Mouse (Mus musculus): ENCODE measurements around the gene Smox. TPM values are rescaled to one million over a fixed set of nuclear protein-coding genes. Genes with fewer than 3 reads are reported as not detected.
A peak's percentile ranks its signal among the peaks of the same experiment; 100 is the strongest.

Gene Smox
- total RNA-seq, 2 experiments from 2014 or later, result 67.7 to 73.5 TPM

DNA sequence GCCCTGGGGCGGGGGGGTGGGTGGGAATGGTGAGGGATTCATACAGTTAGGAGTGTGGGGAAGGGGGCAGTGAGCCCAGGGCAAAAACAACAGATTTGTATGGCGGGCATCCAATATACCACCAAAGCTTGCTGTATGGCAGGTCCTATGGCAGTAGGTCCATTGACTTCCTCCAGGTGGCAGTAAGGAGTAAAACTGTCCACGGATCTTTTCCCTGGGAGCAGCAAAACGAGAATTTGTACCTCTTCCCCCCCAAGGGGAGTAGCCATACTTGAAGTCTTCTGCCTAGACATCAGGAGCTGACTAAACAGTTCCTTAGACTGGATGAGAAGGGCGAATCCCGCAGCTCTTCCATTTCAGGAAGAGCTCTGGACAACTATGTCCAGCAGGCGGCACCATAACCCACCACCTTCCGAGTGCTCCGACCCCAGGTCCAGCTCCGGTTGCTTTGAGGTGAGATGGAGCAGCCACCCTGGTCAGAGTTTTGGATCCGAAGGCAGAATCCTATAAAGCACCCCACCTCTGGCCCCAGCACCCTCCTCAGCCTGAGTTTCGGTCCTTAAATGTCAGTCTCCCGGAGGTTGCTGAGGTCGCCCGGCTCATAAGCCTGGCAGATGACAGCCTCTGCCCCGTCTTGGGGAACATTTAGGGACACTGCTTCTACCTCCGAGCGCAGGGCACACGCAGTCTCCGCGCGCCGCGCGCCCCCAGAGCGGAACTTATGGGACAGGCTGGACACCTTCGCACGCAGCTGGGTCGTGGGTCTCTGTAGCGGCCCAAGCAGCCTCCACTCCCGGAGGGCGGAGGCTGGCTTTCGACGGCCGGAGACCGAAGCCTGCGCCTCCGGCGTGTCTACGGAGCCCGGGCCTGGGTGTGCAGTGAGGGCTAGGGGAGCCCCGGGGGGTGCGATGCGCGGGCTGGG, 54.4 kb downstream of the Smox start:
- peak; percentile 56 to 69 for DNase-seq (ENCODE audit: low spot score in 2 of 2)
- intact Hi-C loops (cut with DNase I), result loop anchor here (2.0 to 5.0 kb wide), 2 partner anchors 227 to 267 kb away; no protein-coding TSS in a partner anchor

DNA sequence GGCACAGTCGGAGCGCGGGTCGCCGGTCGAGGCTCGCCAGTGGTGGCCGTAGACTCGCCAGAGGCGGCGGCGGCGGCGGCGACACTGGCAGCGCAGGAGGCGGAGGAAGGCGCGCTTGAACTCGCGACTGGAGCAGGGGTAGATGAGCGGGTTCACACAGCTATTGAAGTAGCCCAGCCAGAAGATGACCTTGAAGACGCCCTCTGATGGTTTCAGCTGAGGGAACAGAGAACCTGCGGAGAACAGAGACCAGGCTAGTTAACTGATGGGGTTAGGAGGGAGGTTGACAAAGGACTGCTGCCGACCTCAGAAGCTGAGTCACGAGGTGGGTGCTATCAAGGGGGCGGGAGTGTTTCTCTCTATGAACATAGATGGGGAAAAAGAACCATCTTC, 55.0 kb downstream of the Smox start:
- no peak for DNase-seq (ENCODE audit: low spot score in 2 of 2)
- intact Hi-C loops (cut with DNase I), result loop anchor here (5.0 kb wide), 1 partner anchor 226 kb away; no protein-coding TSS in a partner anchor

GRCm38 (mm10) chr2:131546745-131547408, 55.6 kb downstream of the Smox start:
- intact Hi-C loops (cut with DNase I), result loop anchor here (5.0 kb wide), 1 partner anchor 225 kb away; no protein-coding TSS in a partner anchor
- DNase-seq (ENCODE audit: low spot score in 2 of 2), result peak in 1 of 2 experiments; percentile 38

DNA sequence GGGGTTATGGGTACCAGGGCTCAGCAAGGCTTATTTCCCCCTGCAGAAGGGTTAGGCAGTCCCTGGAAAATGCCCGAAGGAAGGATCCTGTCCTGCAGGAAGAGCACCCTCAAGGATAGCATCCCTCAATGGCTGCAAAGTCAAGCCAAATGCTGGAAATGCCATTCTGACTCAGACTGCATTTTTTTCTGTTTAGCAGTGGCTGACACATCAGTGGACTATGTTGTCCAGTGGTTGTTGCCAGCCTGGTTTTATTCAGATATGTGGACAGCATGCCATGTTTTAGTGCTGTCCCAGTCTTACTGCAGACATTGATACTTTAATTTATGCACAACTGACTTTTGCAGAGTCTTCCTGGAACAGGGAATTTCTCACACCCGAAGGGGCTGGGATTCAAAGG, 57.0 kb downstream of the Smox start:
- intact Hi-C loops (cut with DNase I), result loop anchor here (5.0 kb wide), 1 partner anchor 224 kb away; no protein-coding TSS in a partner anchor
- no peak for DNase-seq (ENCODE audit: low spot score in 2 of 2)

DNA sequence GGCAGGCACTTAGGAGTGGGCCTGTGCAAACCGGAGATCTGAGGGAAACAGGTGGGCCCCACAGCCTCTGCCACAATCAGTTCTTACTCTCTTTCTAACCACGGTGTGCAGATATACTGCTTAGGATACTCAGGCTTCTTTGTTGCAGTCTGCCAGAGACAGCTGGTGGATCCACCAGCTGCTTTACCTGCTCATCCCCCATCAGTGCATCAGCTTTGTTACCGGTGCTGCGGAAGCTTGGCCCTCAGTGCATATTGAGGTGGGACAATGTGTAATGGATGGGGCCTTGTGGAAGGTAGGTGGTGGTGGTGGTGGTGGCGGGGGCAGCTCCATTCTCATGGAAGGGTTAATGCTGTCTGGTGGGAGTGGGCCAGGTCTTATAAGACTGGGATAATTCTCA, 57.8 kb downstream of the Smox start:
- intact Hi-C loops (cut with DNase I), result loop anchor here (5.0 kb wide), 1 partner anchor 223 kb away; no protein-coding TSS in a partner anchor
- DNase-seq (ENCODE audit: low spot score in 2 of 2), result no peak

- intact Hi-C loops (cut with DNase I), result no loop called here
- no peak for DNase-seq (ENCODE audit: low spot score in 2 of 2)
These were observed 59.2 kb downstream of the Smox start for GRCm38 (mm10) chr2:131550474-131550873.

DNA sequence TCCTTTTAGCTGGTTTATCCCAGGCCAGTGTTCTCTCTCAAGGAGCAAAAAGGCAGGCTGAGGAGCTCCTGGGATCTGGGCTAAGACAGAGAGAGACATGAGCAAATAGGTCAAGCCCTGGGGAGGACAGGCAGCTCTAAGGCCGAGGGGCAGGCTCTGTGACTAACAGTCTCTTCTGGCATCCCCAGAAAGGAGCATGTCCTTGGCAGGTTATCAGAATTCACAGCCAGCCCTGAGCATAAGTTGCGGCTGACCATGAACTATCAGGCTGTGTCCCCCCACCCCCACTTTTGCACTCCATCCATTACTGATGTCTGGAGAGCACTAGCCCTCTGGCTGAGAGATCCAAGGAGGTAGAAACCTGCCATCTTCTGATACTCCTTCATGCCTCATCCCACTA, 59.6 kb downstream of the Smox start:
- intact Hi-C loops (cut with DNase I), result no loop called here
- no peak for DNase-seq (ENCODE audit: low spot score in 2 of 2)

DNA sequence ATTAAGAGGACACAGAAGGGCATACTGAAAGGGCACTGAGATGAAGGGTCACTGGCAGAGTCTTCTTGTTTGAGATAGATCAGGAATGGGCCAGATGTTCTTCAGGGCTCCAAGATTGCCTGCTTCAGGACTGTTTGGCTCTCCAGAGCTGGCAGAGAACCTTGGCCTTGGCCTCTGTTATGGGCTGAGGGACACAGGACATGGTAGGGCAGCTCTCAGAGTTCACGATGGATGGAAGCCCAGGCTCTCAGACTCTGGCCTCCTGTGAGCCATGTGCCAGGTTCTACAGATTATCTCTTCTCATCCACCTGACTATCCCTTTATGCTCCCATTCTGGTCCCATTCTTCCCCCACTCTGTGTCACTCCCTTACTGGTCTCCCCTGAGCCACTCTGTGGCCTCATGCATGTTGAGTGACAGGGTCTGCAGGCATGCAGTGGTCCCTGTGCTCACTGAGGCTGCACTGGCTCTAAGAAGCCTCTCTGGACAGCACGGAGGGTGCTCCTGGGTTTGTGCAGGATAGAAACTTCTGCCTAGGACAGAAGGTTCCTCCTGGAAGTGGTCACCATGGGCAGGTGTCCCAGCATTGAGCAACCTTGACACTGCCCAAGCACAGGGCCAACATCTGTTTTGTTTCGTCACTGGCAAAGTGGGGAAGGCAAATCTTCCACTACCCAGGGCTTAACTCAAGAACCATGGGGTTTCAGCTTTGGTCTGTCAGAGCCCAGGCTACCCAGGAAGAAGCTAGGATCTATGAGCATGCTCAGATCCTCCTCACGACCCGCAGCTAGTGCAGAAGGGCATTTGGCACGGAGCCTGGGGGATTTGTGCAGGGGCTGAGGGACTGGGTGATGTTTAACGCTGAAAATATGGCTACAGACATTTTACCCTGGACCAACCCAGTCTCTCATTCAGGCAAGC, 60.7 kb downstream of the Smox start:
- DNase-seq (ENCODE audit: low spot score in 2 of 2), result no peak
- intact Hi-C loops (cut with DNase I), result no loop called here

DNA sequence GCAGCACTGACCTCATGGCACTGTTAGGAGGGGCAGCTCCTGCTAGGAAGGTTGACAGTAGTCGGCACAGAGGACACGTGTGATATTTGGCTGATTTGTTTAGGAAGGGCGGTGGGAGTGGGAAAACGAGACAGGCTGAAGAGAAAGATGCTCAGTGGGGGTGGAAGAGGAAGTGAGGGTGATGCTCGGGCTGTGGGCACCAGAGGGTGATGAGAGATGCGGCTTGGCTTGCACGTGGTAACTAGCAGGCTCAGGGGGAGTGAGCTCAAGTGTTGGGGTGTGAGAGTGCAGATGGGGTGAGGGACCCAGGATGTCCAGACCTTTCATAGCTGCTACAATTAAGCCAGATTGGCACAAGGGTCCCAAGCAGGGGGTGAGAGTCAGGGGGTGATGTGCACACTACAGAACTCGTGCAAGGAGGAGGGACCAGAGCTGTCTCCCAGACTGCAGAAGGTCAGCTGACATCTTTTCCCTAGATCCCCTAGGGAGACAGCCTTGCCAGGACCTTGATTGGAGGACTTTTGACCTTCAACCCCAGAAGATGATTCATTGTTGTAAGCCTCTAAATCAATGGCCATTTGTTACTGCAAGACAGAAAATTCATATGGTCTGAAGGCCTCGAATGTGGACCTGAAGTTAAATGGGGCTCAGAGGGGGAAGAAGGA, 61.6 kb downstream of the Smox start:
- intact Hi-C loops (cut with DNase I), result no loop called here
- no peak for DNase-seq (ENCODE audit: low spot score in 2 of 2)

- intact Hi-C loops (cut with DNase I), result no loop called here
These were observed 66.6 kb downstream of the Smox start for GRCm38 (mm10) chr2:131557896-131558295.

DNA sequence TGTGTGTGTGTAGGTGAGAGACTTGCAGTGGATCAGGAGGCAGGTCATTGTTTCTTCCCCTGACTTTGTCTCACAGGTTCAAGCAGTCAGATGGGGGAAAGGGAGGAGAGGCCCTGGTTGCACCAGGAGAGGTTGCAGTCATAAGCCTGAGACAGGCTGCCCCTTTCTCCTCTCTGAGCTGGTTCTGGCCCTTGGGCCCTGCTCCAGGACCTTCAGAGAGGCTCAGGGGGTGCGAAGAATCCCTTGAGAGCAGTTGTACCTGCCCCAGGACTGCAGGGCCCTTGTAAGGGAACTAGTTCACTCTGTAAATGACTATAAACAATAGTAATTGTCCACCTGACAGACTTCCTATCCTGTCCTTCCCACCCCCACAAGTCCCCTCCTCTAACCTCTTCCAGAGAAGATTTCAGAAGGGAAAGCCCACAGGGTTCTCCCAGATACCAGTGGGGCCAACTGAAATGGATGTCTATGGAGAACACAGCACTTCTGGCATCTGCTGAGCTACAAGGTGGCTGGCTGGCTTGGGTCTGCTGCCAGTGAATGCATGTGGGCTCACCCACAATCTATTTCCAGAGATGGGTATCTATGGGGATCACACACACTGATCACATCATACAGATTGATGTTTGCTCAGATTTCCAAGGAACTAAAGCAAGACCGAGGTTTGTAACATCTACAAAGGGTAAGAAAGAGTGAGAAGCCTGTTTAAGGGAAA, 69.1 kb downstream of the Smox start:
- DNase-seq (ENCODE audit: low spot score in 2 of 2), result peak in 1 of 2 experiments; percentile 70
- intact Hi-C loops (cut with DNase I), result no loop called here

More at GRCm38 (mm10) chr2:131557896-131558295, 66.6 kb downstream of the Smox start:
- DNase-seq (ENCODE audit: low spot score in 2 of 2), result no peak

DNA sequence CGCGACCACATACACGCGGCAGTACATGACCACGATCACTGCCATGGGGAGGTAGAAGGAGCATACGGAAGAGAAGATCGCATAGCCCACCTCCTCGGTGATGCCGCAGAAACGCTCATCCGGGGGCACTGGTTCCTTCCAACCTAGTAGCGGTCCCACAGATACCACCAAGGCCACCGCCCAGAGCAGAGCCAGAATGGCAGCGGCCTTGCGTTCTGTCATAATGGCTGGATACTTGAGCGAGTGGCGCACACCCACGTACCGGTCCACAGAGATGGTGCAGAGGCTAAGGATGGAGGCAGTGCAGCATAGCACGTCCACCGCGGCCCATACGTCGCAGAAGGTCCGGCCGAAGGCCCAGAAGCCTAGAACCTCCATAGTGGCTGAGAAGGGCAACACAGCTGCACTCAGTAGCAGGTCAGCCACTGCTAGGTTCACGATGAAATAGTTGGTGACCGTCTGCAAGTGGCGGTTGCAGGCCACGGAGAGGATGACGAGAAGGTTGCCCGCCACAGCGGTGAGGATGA, 70.1 kb downstream of the Smox start:
- intact Hi-C loops (cut with DNase I), result no loop called here
- no peak for DNase-seq (ENCODE audit: low spot score in 2 of 2)

DNA sequence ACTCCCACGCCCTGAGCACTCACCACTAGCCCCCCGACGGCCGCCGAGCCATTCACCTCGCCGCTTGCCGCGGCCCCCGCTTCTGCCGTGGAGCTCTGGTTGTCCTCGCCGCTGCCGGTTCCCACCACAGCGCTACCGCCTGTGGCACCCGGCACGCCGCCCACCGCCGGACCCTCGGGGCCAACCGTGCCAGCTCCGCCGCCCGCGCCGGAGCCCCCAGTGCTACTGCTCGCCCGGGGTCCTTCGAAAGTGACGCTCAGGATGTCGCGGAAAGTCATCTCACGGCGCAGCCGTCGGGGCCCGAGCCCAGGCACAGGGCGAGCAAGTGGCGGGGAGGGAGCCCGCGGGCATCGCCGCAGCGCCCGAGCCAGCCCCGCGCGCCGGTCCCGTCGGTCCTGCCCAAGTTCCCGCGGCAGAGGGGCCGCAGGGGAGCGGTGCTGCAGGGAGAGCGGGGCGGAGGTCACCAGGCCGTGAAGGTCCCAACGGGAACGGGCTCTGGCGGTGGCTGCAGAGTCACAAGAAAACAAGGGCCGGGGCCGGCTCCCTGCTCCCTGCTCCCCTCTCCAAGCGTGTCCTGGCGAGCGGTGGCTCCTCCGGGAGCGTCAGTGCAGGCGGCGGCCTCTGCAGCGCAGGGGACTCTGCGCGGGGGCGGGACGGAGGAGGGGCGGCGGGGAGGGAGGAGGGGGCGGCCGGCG, 70.7 kb downstream of the Smox start, which contains the start of gene Adra1d:
Gene Adra1d (minus strand): TSS at position 393 of the 695 bp plus-strand sequence.
- intact Hi-C loops (cut with DNase I), result loop anchor here (1.0 kb wide), 3 partner anchors 105 to 250 kb away; no protein-coding TSS in a partner anchor
- no peak for DNase-seq (ENCODE audit: low spot score in 2 of 2)

DNA sequence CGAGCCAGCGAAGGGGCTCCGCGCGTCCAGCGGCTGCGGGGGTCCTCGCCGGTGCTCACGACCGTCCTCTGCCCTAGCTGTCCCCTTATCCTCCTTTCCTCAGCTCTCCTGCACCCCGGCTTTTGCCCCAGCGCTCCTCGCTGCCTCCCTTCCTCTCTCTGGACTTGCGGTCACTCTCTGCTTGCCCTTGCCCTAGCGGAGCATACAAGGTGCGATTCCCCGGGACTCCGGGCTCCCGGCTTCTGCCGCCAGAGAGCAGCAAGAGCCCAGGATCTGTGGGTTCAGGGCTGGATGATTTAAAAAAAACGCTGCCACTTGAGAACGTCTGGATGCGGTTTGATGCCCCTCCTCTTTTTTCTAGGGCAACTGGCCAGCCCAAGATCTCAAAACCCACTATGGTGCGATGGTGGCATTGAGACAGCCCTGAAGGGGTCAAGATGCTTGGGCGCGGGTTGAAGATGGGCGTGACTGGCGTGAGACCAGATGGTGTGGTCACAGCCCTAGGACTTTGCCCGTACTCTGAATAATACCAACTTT, 71.4 kb downstream of the Smox start:
- intact Hi-C loops (cut with DNase I), result loop anchor here (1.0 kb wide), 3 partner anchors 105 to 250 kb away; no protein-coding TSS in a partner anchor
- DNase-seq (ENCODE audit: low spot score in 2 of 2), result peak; percentile 63 to 82
